Mouse (Mus musculus) intestine, postnatal 0 days (tissue): ENCODE data around the gene Cldn13. TPM values are rescaled to one million over a fixed set of nuclear protein-coding genes. Genes with fewer than 3 reads are reported as not detected.
"Not testable (repeated sequence)": the region's sequence is repeated elsewhere in the genome, so short reads cannot be mapped to it uniquely, and the experiment has no call there.

Experiments used
- ATAC-seq: fragments of 200-750 bp; cut with Nextera tagmentation; 2 replicates; pipeline ENCODE4 v1.8.0; 2017; ENCODE audit warnings: mild to moderate bottlenecking, moderate TSS enrichment, moderate library complexity
- H3K27ac ChIP-seq: fragments of 300-500 bp; sonication (generic); 2 replicates; pipeline ENCODE4 v1.5.1; 2014; ENCODE audit warnings: mild to moderate bottlenecking, low read depth, low read length, moderate library complexity
- H3K27me3 ChIP-seq: fragments of 300-500 bp; sonication (generic); replicated peaks from 2 replicates; pipeline ENCODE4 v1.6.1; 2014; ENCODE audit warnings: low read length, mixed read lengths; ENCODE audit not compliant: control insufficient read depth, insufficient read depth
- H3K36me3 ChIP-seq: fragments of 300-500 bp; sonication (generic); 2 replicates; pipeline ENCODE4 v1.6.1; 2014; ENCODE audit warnings: mild to moderate bottlenecking, moderate library complexity; ENCODE audit not compliant: control insufficient read depth, insufficient read depth
- H3K4me1 ChIP-seq: fragments of 300-500 bp; sonication (generic); replicated peaks from 2 replicates; pipeline ENCODE4 v1.6.1; 2014; ENCODE audit warnings: antibody characterized with exemption, low read length, mixed read lengths; ENCODE audit not compliant: control insufficient read depth, insufficient read depth
- H3K4me2 ChIP-seq: fragments of 300-500 bp; sonication (generic); replicated peaks from 2 replicates; pipeline ENCODE4 v1.6.1; 2014; ENCODE audit warnings: low read depth, mild to moderate bottlenecking, moderate library complexity
- H3K4me3 ChIP-seq: fragments of 300-500 bp; sonication (generic); 2 replicates; pipeline ENCODE4 v1.5.1; 2014; ENCODE audit warnings: low read depth, low read length
- H3K9ac ChIP-seq: fragments of 300-500 bp; sonication (generic); 2 replicates; pipeline ENCODE4 v1.6.1; 2014; ENCODE audit warnings: mild to moderate bottlenecking, low read depth, low read length
- H3K9me3 ChIP-seq: fragments of 300-500 bp; sonication (generic); 2 replicates; pipeline ENCODE4 v1.6.1; 2016; ENCODE audit warnings: mixed run types; ENCODE audit not compliant: control insufficient read depth
- CTCF ChIP-seq: sonication (generic); IDR thresholded peaks from 2 replicates; pipeline ENCODE4 v1.5.1; 2016; ENCODE audit warnings: low read depth, mild to moderate bottlenecking, control low read depth, antibody characterized with exemption, moderate library complexity
- WGBS: fragments of 180-500 bp; shearing (Covaris S2); extraction: QIAGEN DNeasy Blood & Tissue Kit; methylation state at CpG from one replicate; pipeline ENCODE4 v1.1.7; 2014; 5-methylcytosine and 5-hydroxymethylcytosine counted together
- polyA plus RNA-seq: library from polyadenylated mRNA; unstranded; fragments of >200 nt; fragmentation: Nextera tagmentation; extraction: Ambion mirVana; gene quantifications from 2 replicates; pipeline ENCODE4 v1.2.1, GENCODE M21; 2015

The Cldn13 gene
- not detected in 2 replicates for polyA plus RNA-seq

GRCm38 (mm10) chr5:134915311-134915710 is at the start of gene Cldn13:
Gene Cldn13, minus strand, starts transcription at chr5:134915526.
- 79% methylated on average over 8 of the region's 8 CpGs for WGBS
- Histone ChIP-seq H3K27ac (no peak within 1 kb of the TSS), H3K36me3 (no peaks in the 10 kb centered on the region), H3K4me2 (no peak within 1 kb of the TSS), H3K9me3 (no peaks in the 10 kb centered on the region), H3K4me1 (no peaks in the 10 kb centered on the region), H3K9ac (no peak within 1 kb of the TSS), H3K27me3 (0 out of 2 replicates have a peak, but pooled peaks cover 3% of the 10 kb centered on the region), H3K4me3 (no peak within 1 kb of the TSS)
- TF ChIP-seq CTCF = no peak
- no peak for ATAC-seq

- peak; percentile 35 for TF ChIP-seq CTCF
- not testable (repeated sequence) for H3K27ac ChIP-seq, H3K27me3 ChIP-seq, H3K36me3 ChIP-seq, H3K4me2 ChIP-seq, H3K4me1 ChIP-seq, H3K9me3 ChIP-seq, ATAC-seq, H3K4me3 ChIP-seq, H3K9ac ChIP-seq
Measured at GRCm38 (mm10) chr5:134964655-134965054, 49.3 kb upstream of the Cldn13 start.

- ATAC-seq = no peak
- Histone ChIP-seq H3K4me2 (no peak overlapping the region), H3K36me3 (no peaks in the 10 kb centered on the region), H3K9me3 (no peaks in the 10 kb centered on the region), H3K4me3 (no peak overlapping the region), H3K4me1 (0 out of 2 replicates have a peak, but pooled peaks cover 6% of the 10 kb centered on the region), H3K9ac (no peak overlapping the region), H3K27me3 (no peaks in the 10 kb centered on the region), H3K27ac (no peak overlapping the region)
- 10% methylated on average over 5 of the region's 5 CpGs for WGBS
- peak; percentile 46 for TF ChIP-seq CTCF
Measured at GRCm38 (mm10) chr5:134963546-134963945, 48.2 kb upstream of the Cldn13 start.

GRCm38 (mm10) chr5:134961519-134961918 is 46.2 kb upstream of the Cldn13 start:
- no peak overlapping the region for H3K27ac ChIP-seq
- no peak overlapping the region for H3K4me2 ChIP-seq
- H3K36me3 ChIP-seq = no peaks in the 10 kb centered on the region
- no peaks in the 10 kb centered on the region for H3K27me3 ChIP-seq
- no peak overlapping the region for H3K9ac ChIP-seq
- H3K4me1 ChIP-seq = no peaks in the 10 kb centered on the region
- TF ChIP-seq CTCF = no peak
- ATAC-seq = no peak
- no peaks in the 10 kb centered on the region for H3K9me3 ChIP-seq
- no peak overlapping the region for H3K4me3 ChIP-seq
- WGBS = 81% methylated on average over 2 of the region's 2 CpGs

- WGBS = 77% methylated on average over 2 of the region's 2 CpGs
- H3K27ac ChIP-seq = no peak overlapping the region
- no peak for ATAC-seq
Measured at GRCm38 (mm10) chr5:134960430-134960829, 45.1 kb upstream of the Cldn13 start.

GRCm38 (mm10) chr5:134959114-134959513 is 43.8 kb upstream of the Cldn13 start:
- ATAC-seq = peak; percentile 96
- no peaks in the 10 kb centered on the region for H3K36me3 ChIP-seq
- H3K9ac ChIP-seq = no peak overlapping the region
- peak overlapping the region; percentile 79 for H3K27ac ChIP-seq
- no peaks in the 10 kb centered on the region for H3K4me1 ChIP-seq
- H3K9me3 ChIP-seq = no peaks in the 10 kb centered on the region
- WGBS = 45% methylated on average over 7 of the region's 7 CpGs
- H3K4me3 ChIP-seq = no peak overlapping the region
- no peak for TF ChIP-seq CTCF
- no peak overlapping the region for H3K4me2 ChIP-seq
- no peaks in the 10 kb centered on the region for H3K27me3 ChIP-seq

More at GRCm38 (mm10) chr5:134960430-134960829, 45.1 kb upstream of the Cldn13 start:
- H3K9ac ChIP-seq = no peak overlapping the region
- H3K4me2 ChIP-seq = no peak overlapping the region
- H3K36me3 ChIP-seq = no peaks in the 10 kb centered on the region
- no peaks in the 10 kb centered on the region for H3K9me3 ChIP-seq
- H3K27me3 ChIP-seq = no peaks in the 10 kb centered on the region
- no peaks in the 10 kb centered on the region for H3K4me1 ChIP-seq
- no peak for TF ChIP-seq CTCF
- no peak overlapping the region for H3K4me3 ChIP-seq

GRCm38 (mm10) chr5:134955491-134955890 is 40.2 kb upstream of the Cldn13 start:
- H3K4me1 ChIP-seq = peaks cover 7% of the 10 kb centered on the region; the same call in 1 of the 2 replicates
- no peaks in the 10 kb centered on the region for H3K27me3 ChIP-seq
- no peak overlapping the region for H3K9ac ChIP-seq
- ATAC-seq = no peak
- no peak for TF ChIP-seq CTCF
- no peaks in the 10 kb centered on the region for H3K36me3 ChIP-seq
- no peak overlapping the region for H3K4me3 ChIP-seq
- no peak overlapping the region for H3K4me2 ChIP-seq
- 62% methylated on average over 5 of the region's 5 CpGs for WGBS
- H3K9me3 ChIP-seq = no peaks in the 10 kb centered on the region
- H3K27ac ChIP-seq = no peak overlapping the region
